Mouse (Mus musculus) heart, postnatal 0 days (tissue): ENCODE data around the gene Vmac.

Experiments used
- CTCF ChIP-seq: IDR thresholded peaks from 2 replicates; pipeline ENCODE4 v1.5.1; 2016; ENCODE audit warnings: antibody characterized with exemption, control low read depth, low read depth
- EP300 ChIP-seq: IDR thresholded peaks from 2 replicates; pipeline ENCODE4 v1.6.1; 2016; ENCODE audit warnings: antibody characterized with exemption, low read depth

- TF ChIP-seq EP300, result no peak
- TF ChIP-seq CTCF, result no peak
Measured at GRCm38 (mm10) chr17:56754271-56755185, 36.7 kb upstream of the Vmac start.
